Mouse (Mus musculus) liver, adult 2 months (tissue): ENCODE results near the gene Enox1. TPM values are rescaled to one million over a fixed set of nuclear protein-coding genes. Genes with fewer than 3 reads are reported as not detected.

Source experiments
- DNase-seq: peaks from one replicate; pipeline ENCODE4 v3.0.0-alpha.2; 2011; ENCODE audit warnings: low read depth, low spot score; ENCODE audit errors: extremely low read depth
- H3K27ac ChIP-seq: fragments of 200-500 bp; replicated peaks from 2 replicates; pipeline ENCODE4 v1.5.1; 2012; ENCODE audit warnings: low read depth, mild to moderate bottlenecking, control low read depth, inconsistent platforms, low read length; ENCODE audit not compliant: insufficient read depth
- H3K27me3 ChIP-seq: fragments of 200-500 bp; 2 replicates; pipeline ENCODE4 v1.6.1; 2012; ENCODE audit warnings: mild to moderate bottlenecking, moderate library complexity, low read length, inconsistent platforms; ENCODE audit not compliant: control insufficient read depth, insufficient read depth
- H3K36me3 ChIP-seq: fragments of 200-500 bp; 2 replicates; pipeline ENCODE4 v1.6.1; 2012; ENCODE audit warnings: low read length, inconsistent platforms; ENCODE audit not compliant: control insufficient read depth, insufficient read depth
- H3K4me1 ChIP-seq: fragments of 200-500 bp; 2 replicates; pipeline ENCODE4 v1.6.1; 2011; ENCODE audit warnings: low read length; ENCODE audit not compliant: control insufficient read depth, insufficient read depth
- H3K4me3 ChIP-seq: fragments of 200-500 bp; 2 replicates; pipeline ENCODE4 v1.5.1; 2011; ENCODE audit warnings: low read depth, mild to moderate bottlenecking, control low read depth, low read length, moderate library complexity; ENCODE audit not compliant: insufficient read depth
- H3K79me2 ChIP-seq: fragments of 200-500 bp; 2 replicates; pipeline ENCODE4 v1.6.1; 2012; ENCODE audit warnings: inconsistent platforms, mild to moderate bottlenecking, low read length, moderate library complexity; ENCODE audit not compliant: control insufficient read depth, insufficient read depth
- H3K9ac ChIP-seq: fragments of 200-500 bp; 2 replicates; pipeline ENCODE4 v1.6.1; 2012; ENCODE audit warnings: low read depth, mild to moderate bottlenecking, control low read depth, inconsistent platforms, low read length
- CTCF ChIP-seq: fragments of 200-500 bp; IDR thresholded peaks from 2 replicates; pipeline ENCODE4 v1.5.1; 2011; ENCODE audit warnings: low read depth, low read length, control low read depth
- POLR2A ChIP-seq: fragments of 200-500 bp; IDR thresholded peaks from 2 replicates; pipeline ENCODE4 v1.6.1; 2011; ENCODE audit warnings: low read length, control low read depth; ENCODE audit not compliant: insufficient read depth; ENCODE audit errors: extremely low read depth
- WGBS: fragments of 180-500 bp; shearing (Covaris S2); methylation state at CpG from one replicate; pipeline ENCODE4 v1.1.7; 2018; 5-methylcytosine and 5-hydroxymethylcytosine counted together
- polyA plus RNA-seq: library from polyadenylated mRNA; depleted of rRNA; stranded (reverse); fragments of >200 nt; gene quantifications from 2 replicates; pipeline ENCODE4 v1.2.3, GENCODE M21; 2012
- total RNA-seq: library from RNA; depleted of rRNA; stranded (reverse); fragments of >200 nt; gene quantifications from 2 replicates; pipeline ENCODE4 v1.2.3, GENCODE M21; 2014

The Enox1 gene
- total and polyA plus RNA-seq, 2 experiments = 0.09 TPM; not detected in 1

DNA sequence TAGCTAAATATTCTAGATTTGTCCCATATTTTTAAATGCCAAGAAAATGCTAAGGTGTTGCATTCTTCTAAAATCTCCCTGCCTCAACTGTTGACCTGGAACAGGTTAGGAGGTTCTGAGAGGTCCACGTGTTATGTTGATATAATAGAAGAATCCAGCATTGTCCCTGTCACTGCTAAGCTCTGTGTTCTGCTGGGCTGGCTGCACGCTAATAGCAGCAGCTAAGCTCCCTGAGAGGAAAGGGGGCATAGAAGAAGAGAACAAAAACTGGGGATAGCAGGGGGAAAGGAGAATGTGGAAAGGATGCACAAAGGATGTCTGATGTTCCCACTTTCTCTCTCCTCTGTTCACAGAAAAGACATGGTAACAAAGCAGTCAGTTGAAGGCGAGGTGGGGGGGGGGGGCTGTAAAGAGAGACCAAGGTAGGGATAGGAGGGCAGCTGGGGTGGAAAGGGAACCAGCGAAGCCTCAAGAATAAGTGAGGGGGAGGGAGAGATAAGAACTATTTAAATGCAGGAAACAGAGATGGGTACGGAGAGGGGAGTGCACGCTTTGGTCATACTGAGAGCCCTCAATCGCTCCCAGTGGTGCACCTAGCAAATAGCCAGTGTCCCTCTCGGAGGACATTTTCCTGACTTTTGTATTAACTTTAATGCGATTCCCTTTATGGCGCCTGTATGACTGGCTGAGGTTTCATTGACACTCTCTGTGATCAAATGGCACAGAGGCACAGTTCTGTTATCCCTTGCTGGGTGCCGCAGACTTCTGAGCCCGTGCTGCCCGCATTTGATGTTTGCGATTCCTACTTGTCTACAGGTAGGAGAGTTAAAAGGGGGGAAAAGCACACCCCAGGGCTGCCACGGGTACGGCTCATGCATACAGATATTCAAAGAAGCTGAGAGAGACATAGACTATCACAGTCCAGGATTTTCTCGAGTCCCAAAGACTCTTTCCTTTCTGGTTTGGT is 110.5 kb downstream of the Enox1 start:
- no peak overlapping the region for H3K27ac ChIP-seq
- H3K9ac ChIP-seq = no peak overlapping the region
- WGBS = 69% methylated on average over 17 of the region's 17 CpGs
- H3K4me3 ChIP-seq = no peak overlapping the region
- DNase-seq = no peak
- H3K36me3 ChIP-seq = no peaks in the 10 kb centered on the region
- H3K27me3 ChIP-seq = no peaks in the 10 kb centered on the region
- no peaks in the 10 kb centered on the region for H3K4me1 ChIP-seq
- H3K79me2 ChIP-seq = no peaks in the 10 kb centered on the region
- TF ChIP-seq POLR2A (no peak), CTCF (no peak)

DNA sequence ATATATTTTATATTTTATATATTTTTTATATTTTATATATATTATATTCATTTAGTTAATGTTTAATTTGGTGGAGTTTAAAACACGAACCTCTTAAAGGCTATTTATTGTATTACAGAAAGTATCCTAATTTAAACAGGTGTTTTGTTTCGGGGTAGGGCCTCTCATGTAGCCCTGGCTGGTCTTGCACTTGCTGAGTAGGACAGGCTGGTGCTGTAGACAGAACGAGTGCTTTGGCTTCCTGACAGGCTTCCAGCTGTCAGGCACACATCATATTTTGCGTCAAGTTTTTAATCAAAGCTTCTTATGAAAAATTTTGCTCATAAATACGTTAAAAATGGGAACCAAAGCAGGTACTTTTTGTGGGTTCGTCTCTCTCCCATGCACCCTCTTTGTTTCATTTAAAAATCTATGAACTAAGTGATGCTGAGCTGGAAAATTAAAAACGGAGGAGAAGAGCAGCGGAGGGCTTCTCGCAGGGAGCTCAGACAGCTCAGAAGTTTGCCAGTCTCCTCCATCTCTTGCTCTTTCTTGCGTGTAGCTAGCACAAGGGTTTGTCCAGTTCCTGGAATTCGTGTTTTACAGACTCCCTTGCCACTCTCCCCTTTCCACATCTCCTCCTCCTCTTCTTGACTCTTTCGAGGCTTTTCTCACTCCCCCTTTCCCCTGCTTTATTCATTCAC is 115.8 kb downstream of the Enox1 start:
- Histone ChIP-seq H3K27me3 (no peaks in the 10 kb centered on the region), H3K4me3 (no peak overlapping the region), H3K27ac (no peak overlapping the region), H3K4me1 (no peaks in the 10 kb centered on the region), H3K79me2 (no peaks in the 10 kb centered on the region), H3K9ac (no peak overlapping the region), H3K36me3 (no peaks in the 10 kb centered on the region)
- WGBS = 75% methylated on average over 12 of the region's 12 CpGs
- no peak for DNase-seq
- no peak for TF ChIP-seq CTCF
- TF ChIP-seq POLR2A = no peak

DNA sequence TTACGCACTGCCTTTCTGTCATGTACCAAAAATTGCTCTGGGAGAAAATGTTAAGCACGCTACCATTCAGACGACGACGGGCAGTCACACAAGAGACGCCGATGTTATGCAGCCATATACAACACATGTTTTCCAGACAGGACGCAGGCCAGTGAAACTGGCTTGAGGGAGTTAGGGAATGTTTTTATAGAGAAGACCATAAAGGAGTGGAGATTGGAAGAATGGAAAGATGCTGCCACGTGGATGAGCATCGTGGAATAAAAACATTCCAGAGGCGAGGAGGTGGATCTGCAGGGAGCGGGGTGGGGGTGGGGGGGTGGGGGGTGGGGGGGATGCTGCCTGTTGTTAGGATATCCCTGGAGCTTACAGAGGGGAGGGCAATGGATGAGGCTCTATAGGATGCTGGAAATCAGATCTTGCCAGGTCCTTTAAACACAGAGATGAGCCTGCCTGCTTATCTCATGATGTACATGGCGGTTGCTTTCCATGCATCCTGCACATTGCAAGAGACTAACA is 116.4 kb downstream of the Enox1 start:
- no peak for DNase-seq
- Histone ChIP-seq H3K9ac (no peak overlapping the region), H3K36me3 (no peaks in the 10 kb centered on the region), H3K4me1 (no peaks in the 10 kb centered on the region), H3K27ac (no peak overlapping the region), H3K4me3 (no peak overlapping the region), H3K79me2 (no peaks in the 10 kb centered on the region), H3K27me3 (no peaks in the 10 kb centered on the region)
- TF ChIP-seq CTCF (no peak), POLR2A (no peak)
- WGBS = 85% methylated on average over 13 of the region's 13 CpGs

DNA sequence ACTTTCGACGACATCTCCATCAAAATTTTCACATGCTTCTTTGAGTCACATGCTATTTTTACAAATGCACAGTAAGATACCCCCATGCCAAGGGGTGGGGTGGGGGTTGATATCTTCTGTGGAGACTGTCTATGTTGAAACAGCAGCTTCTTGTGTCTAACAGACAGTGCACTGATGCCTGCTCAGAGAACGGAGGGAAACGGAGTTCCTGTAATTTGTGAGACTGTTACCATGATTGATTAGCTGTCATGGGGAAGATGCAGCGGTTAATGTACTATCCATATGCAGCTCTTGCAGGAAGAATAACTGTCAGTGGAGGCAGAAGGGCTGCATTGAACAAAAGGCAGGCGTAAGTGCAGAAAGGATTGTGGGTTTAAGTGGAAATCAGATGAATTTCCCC is 117.2 kb downstream of the Enox1 start:
- no peak for TF ChIP-seq POLR2A
- TF ChIP-seq CTCF = no peak
- no peak overlapping the region for H3K4me3 ChIP-seq
- DNase-seq = no peak
- no peaks in the 10 kb centered on the region for H3K4me1 ChIP-seq
- no peaks in the 10 kb centered on the region for H3K36me3 ChIP-seq
- H3K27ac ChIP-seq = no peak overlapping the region
- H3K9ac ChIP-seq = no peak overlapping the region
- WGBS = 66% methylated on average over 6 of the region's 6 CpGs
- H3K79me2 ChIP-seq = no peaks in the 10 kb centered on the region
- H3K27me3 ChIP-seq = no peaks in the 10 kb centered on the region

DNA sequence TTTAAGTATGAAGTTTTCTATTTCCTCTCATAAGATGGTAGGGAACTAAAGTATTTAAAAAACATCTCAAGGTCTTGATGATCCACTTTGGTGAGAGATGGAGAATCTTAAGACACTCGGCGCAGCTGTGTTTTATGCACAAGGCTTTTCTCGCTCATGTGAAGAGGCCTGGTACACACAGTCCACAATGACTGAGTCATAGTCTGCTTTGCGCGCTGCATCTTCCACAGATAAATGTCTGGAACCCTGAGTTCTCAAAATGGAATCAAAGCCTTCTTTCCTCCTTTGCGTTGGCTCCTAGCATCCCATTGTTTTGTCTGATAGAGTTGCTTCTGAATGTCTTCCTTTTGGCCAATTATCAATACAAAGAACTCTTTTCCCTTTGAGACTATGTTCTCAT is 119.0 kb downstream of the Enox1 start:
- Histone ChIP-seq H3K27me3 (no peaks in the 10 kb centered on the region), H3K4me1 (no peaks in the 10 kb centered on the region), H3K4me3 (no peak overlapping the region), H3K9ac (no peak overlapping the region), H3K27ac (no peak overlapping the region), H3K79me2 (no peaks in the 10 kb centered on the region), H3K36me3 (no peaks in the 10 kb centered on the region)
- WGBS = 94% methylated on average over 6 of the region's 6 CpGs
- TF ChIP-seq CTCF = no peak
- no peak for TF ChIP-seq POLR2A
- no peak for DNase-seq
